Mouse (Mus musculus) monocyte, adult 59 days (primary cell): Measurements from ENCODE around the gene Ube2i. TPM values are rescaled to one million over a fixed set of nuclear protein-coding genes. Genes with fewer than 3 reads are reported as not detected.

ENCODE experiments used
- total RNA-seq, 2 experiments: library from RNA; stranded (reverse); gene quantifications; one replicate each; pipeline ENCODE4 v1.2.4; 2023

The Ube2i gene
- 100 to 1,000 TPM; 288 to 298 TPM for total RNA-seq

GRCm38 (mm10) chr17:25274571-25275346 is at the start of gene Ube2i:
Gene Ube2i, minus strand, starts transcription at chr17:25274622.

GRCm38 (mm10) chr17:25318354-25318753 is 43.9 kb upstream of the Ube2i start, which contains the start of gene Prss29:
Gene Prss29, plus strand, starts transcription at chr17:25318654.

GRCm38 (mm10) chr17:25308346-25308745 is 33.9 kb upstream of the Ube2i start, which contains the start of gene Prss28:
Gene Prss28, plus strand, starts transcription at chr17:25308646.

GRCm38 (mm10) chr17:25298094-25298493 is 23.7 kb upstream of the Ube2i start, which contains the start of gene Prss34:
Gene Prss34, plus strand, starts transcription at chr17:25298394.

GRCm38 (mm10) chr17:25256140-25256754 is 18.2 kb downstream of the Ube2i start, which contains the start of gene Baiap3:
Gene Baiap3, minus strand, starts transcription at chr17:25256364.

GRCm38 (mm10) chr17:25239695-25240636 is 34.5 kb downstream of the Ube2i start, which contains the start of the genes Gnptg and Tsr3:
Gene Gnptg, minus strand, starts transcription at chr17:25240124.
Gene Tsr3, plus strand, starts transcription at chr17:25240170.

Other genes with a start within 250 kb of the Ube2i start
- not detected for gene Tmem204, start 191.0 kb downstream of the Ube2i start, total RNA-seq
- gene Telo2, start 158.7 kb downstream of the Ube2i start, total RNA-seq, result 10 to 100 TPM; 14.6 to 15.3 TPM
- not detected for gene Ptx4, start 153.9 kb downstream of the Ube2i start, total RNA-seq
- gene Clcn7, start 141.2 kb downstream of the Ube2i start, total RNA-seq, result 10 to 100 TPM; 36.7 to 44.1 TPM
- under 1 TPM in 1 of 2 experiments, not detected in 1; 0.39 TPM for gene Ccdc154, start 112.2 kb downstream of the Ube2i start, total RNA-seq
- gene Gm38655, start 99.2 kb downstream of the Ube2i start, total RNA-seq, result not detected
- 1 to 10 TPM; 7.7 to 7.8 TPM for gene BC003965, start 90.1 kb downstream of the Ube2i start, total RNA-seq
- 10 to 100 TPM; 23.5 to 23.7 TPM for gene Unkl, start 86.2 kb downstream of the Ube2i start, total RNA-seq
- 10 to 100 TPM; 19.2 to 22.1 TPM for gene Gnptg, start 34.5 kb downstream of the Ube2i start, total RNA-seq
- 10 to 100 TPM; 10.4 to 11.6 TPM for gene Tsr3, start 34.5 kb downstream of the Ube2i start, total RNA-seq
- gene Baiap3, start 18.3 kb downstream of the Ube2i start, total RNA-seq, result 1 to 10 TPM in 1 of 2 experiments, under 1 TPM in 1; 0.81 to 1.7 TPM
- 10 to 100 TPM in 1 of 2 experiments, 1 to 10 TPM in 1; 6.3 to 11.9 TPM for gene Prss34, start 23.8 kb upstream of the Ube2i start, total RNA-seq
- not detected for gene Prss28, start 34.0 kb upstream of the Ube2i start, total RNA-seq
- gene Prss29, start 44.0 kb upstream of the Ube2i start, total RNA-seq, result 1 to 10 TPM; 2.1 to 2.6 TPM
- not detected for gene Tpsab1, start 70.9 kb upstream of the Ube2i start, total RNA-seq
- gene Tpsb2, start 91.7 kb upstream of the Ube2i start, total RNA-seq, result not detected
- not detected for gene Tpsg1, start 94.7 kb upstream of the Ube2i start, total RNA-seq
- gene Cacna1h, start 159.2 kb upstream of the Ube2i start, total RNA-seq, result under 1 TPM; 0.08 to 0.43 TPM
- not detected for gene Tekt4, start 180.0 kb upstream of the Ube2i start, total RNA-seq
- not detected for gene Sstr5, start 222.7 kb upstream of the Ube2i start, total RNA-seq